Comparison of ENCODE assay signal across 10 mouse cellular contexts in genomic region chr6:114290184-114290583, GRCm38 (mm10). TPM values are rescaled to one million over a fixed set of nuclear protein-coding genes. Genes with fewer than 3 reads are reported as not detected.
DNase-seq lines count a peak whose midpoint lies in the region; ATAC-seq and TF ChIP-seq lines count a peak whose summit lies in the region.
"Had no signal": no experiment of that assay in that cellular context is flagged by ENCODE, and none has a peak within 500 bp of the region (broad histone marks: within the 10 kb centered on the region; RNA-seq: fewer than 3 reads in every experiment).

No protein-coding gene starts in this region.

- peaks cover 88% of the 10 kb centered on the region for H3K4me1 ChIP-seq in forebrain, embryonic 12.5 days
- peaks cover 51% of the 10 kb centered on the region for H3K4me1 ChIP-seq in midbrain, postnatal 0 days (ENCODE audit: insufficient read depth, low read length)
- H3K4me1 ChIP-seq in lung, adult 2 months (ENCODE audit: control insufficient read depth, insufficient read depth, low read length) = no peaks in the 10 kb centered on the region

- peak overlapping the region; percentile 91 for H3K27ac ChIP-seq in forebrain, embryonic 12.5 days
- H3K27ac ChIP-seq in midbrain, postnatal 0 days (ENCODE audit: low read depth, low read length) = peak overlapping the region; percentile 81
- no peak overlapping the region for H3K27ac ChIP-seq in gastrocnemius, adult 2 months

- intact Hi-C loops in gastrocnemius, adult 2 months (cut with DNase I) = no loop called here

- no peaks in the 10 kb centered on the region for H3K36me3 ChIP-seq in forebrain, embryonic 12.5 days (replicated peaks)
- no peaks in the 10 kb centered on the region for H3K36me3 ChIP-seq in midbrain, postnatal 0 days (ENCODE audit: insufficient read depth, low read length)

- WGBS in forebrain, embryonic 12.5 days = 17% methylated on average over 8 of the region's 8 CpGs
- WGBS in midbrain, postnatal 0 days = 12% methylated on average over 8 of the region's 8 CpGs
- WGBS in lung, adult 2 months = 42% methylated on average over 8 of the region's 8 CpGs

- peak overlapping the region; percentile 38 for H3K9ac ChIP-seq in forebrain, embryonic 12.5 days
- peak overlapping the region; percentile 45 for H3K9ac ChIP-seq in midbrain, postnatal 0 days (replicated peaks; ENCODE audit: low read length, poor library complexity, severe bottlenecking)

- no peaks in the 10 kb centered on the region for H3K9me3 ChIP-seq in forebrain, embryonic 12.5 days
- H3K9me3 ChIP-seq in midbrain, postnatal 0 days (ENCODE audit: low read length) = no peaks in the 10 kb centered on the region

- H3K4me3 ChIP-seq in forebrain, embryonic 12.5 days (replicated peaks) = no peak overlapping the region
- H3K4me3 ChIP-seq in midbrain, postnatal 0 days (ENCODE audit: low read depth, low read length) = no peak overlapping the region
- H3K4me3 ChIP-seq in lung, adult 2 months (replicated peaks; ENCODE audit: extremely low read depth, low read depth, low read length) = no peak overlapping the region
- H3K4me3 ChIP-seq in gastrocnemius, adult 2 months = no peak overlapping the region

- TF ChIP-seq CTCF in brain, embryonic 14.5 days (IDR thresholded peaks at IDR 0.05; ENCODE audit: borderline replicate concordance, extremely low read depth, insufficient read depth, insufficient read length) = peak; percentile 13; the same call in 1 of the 2 replicates
- peak; percentile 38 for TF ChIP-seq CTCF in midbrain, postnatal 0 days (IDR thresholded peaks at IDR 0.05)
- no peak for TF ChIP-seq CTCF in lung, adult 2 months (IDR thresholded peaks at IDR 0.05; ENCODE audit: insufficient read depth, low read length)
- no peak for TF ChIP-seq CTCF in gastrocnemius, adult 2 months (IDR thresholded peaks at IDR 0.05)

- peaks cover 6% of the 10 kb centered on the region; the same call in 1 of the 2 replicates for H3K27me3 ChIP-seq in forebrain, embryonic 12.5 days
- no peaks in the 10 kb centered on the region for H3K27me3 ChIP-seq in midbrain, postnatal 0 days (ENCODE audit: insufficient read depth, low read length)

- peak overlapping the region; percentile 33 for H3K4me2 ChIP-seq in forebrain, embryonic 12.5 days
- H3K4me2 ChIP-seq in midbrain, postnatal 0 days (ENCODE audit: low read depth, low read length, poor library complexity, severe bottlenecking) = peak overlapping the region; percentile 25; the same call in 1 of the 2 replicates

- TF ChIP-seq POLR2A in brain, embryonic 14.5 days (IDR thresholded peaks at IDR 0.05; ENCODE audit: borderline replicate concordance, extremely low read depth, insufficient read depth, insufficient read length, poor library complexity, severe bottlenecking) = no peak
- TF ChIP-seq POLR2A in lung, adult 2 months (IDR thresholded peaks at IDR 0.05; ENCODE audit: borderline replicate concordance, extremely low read depth, low read depth, low read length) = no peak

- peak; percentile 84 for ATAC-seq in forebrain, embryonic 12.5 days (ENCODE audit: low FRiP score)
- peak; percentile 74 for ATAC-seq in midbrain, postnatal 0 days (ENCODE audit: low FRiP score)

- peak; percentile 97 for DNase-seq in brain, embryonic 14.5 days (ENCODE audit: low read depth)
- peak; percentile 79 to 88 for DNase-seq in layer of hippocampus, adult 8-10 months (ENCODE audit: low spot score in 2 of 2)
- DNase-seq in midbrain, postnatal 0 days (ENCODE audit: low spot score) = peak; percentile 96
- no peak for DNase-seq in lung, adult 2 months
- DNase-seq in kidney, postnatal 10 days = no peak
- no peak for DNase-seq in gastrocnemius, adult 2 months
- DNase-seq in spleen, adult 12 weeks (ENCODE audit: low spot score) = no peak

RNA-seq across cellular contexts. Expression of gene Slc6a1, which starts 7.7 kb away (rescaled TPM):
- polyA plus RNA-seq in brain, embryonic 14.5 days (2012; rRNA removed) = 210 and 269 TPM in 2 replicates
- polyA plus RNA-seq in forebrain, embryonic 12.5 days (2016; fragmentation: Nextera tagmentation; extraction: Ambion mirVana) = 49.9 and 57.8 TPM in 2 replicates
- 100 to 1,000 TPM; 261 to 298 (median 279) TPM for total RNA-seq in layer of hippocampus, adult 8-10 months (2022)
- 434 and 507 TPM in 2 replicates for total RNA-seq in midbrain, postnatal 0 days (2014; rRNA removed)
- 208 and 221 TPM in 2 replicates for polyA plus RNA-seq in midbrain, postnatal 0 days (2015; fragmentation: Nextera tagmentation; extraction: Ambion mirVana)
- polyA plus RNA-seq in lung, adult 2 months (2012; rRNA removed) = 0.14 and 0.24 TPM in 2 replicates
- under 1 TPM in 1 of 2 experiments, not detected in 1; 0.10 TPM for total RNA-seq in gastrocnemius, adult 2 months (2021)
- polyA plus RNA-seq: heart, postnatal 0 days; stomach, embryonic 14.5 days had no signal

Comparison
In these comparisons a context has a peak if more than half of its experiments do, and no peak if none do; other contexts are left out.
1. DNase-seq: peak in brain, embryonic 14.5 days (single experiment), layer of hippocampus, adult 8-10 months (2 of 2) and midbrain, postnatal 0 days (single experiment); none in lung, adult 2 months (single experiment), kidney, postnatal 10 days (single experiment), gastrocnemius, adult 2 months (single experiment) and spleen, adult 12 weeks (single experiment).
2. CTCF ChIP-seq: peak in brain, embryonic 14.5 days (single experiment) and midbrain, postnatal 0 days (single experiment); none in lung, adult 2 months (single experiment) and gastrocnemius, adult 2 months (single experiment).
3. RNA of gene Slc6a1, which starts 7.7 kb away (polyA plus RNA-seq): 210 to 269 TPM in brain, embryonic 14.5 days, 208 to 221 TPM in midbrain, postnatal 0 days and 49.9 to 57.8 TPM in forebrain, embryonic 12.5 days; 0.14 to 0.24 TPM in lung, adult 2 months; every median in the first group is over 10 times any median in the second.